Mouse (Mus musculus) lung, embryonic 16.5 days (tissue): ENCODE data around the gene Adam6b. TPM values are rescaled to one million over a fixed set of nuclear protein-coding genes. Genes with fewer than 3 reads are reported as not detected.

ENCODE experiments used
- polyA plus RNA-seq: library from polyadenylated mRNA; unstranded; fragments of >200 nt; fragmentation: Nextera tagmentation; extraction: Ambion mirVana; gene quantifications from 2 replicates; pipeline ENCODE4 v1.2.1, GENCODE M21; 2015

The Adam6b gene
- polyA plus RNA-seq, 1 experiment from 2014 or later, result not detected

Other genes with a start within 250 kb of the Adam6b start
- not detected in 2 replicates for gene Adam6a, start 54.4 kb downstream of the Adam6b start, polyA plus RNA-seq